Mouse (Mus musculus): ENCODE data around the gene Cmss1. TPM values are rescaled to one million over a fixed set of nuclear protein-coding genes. Genes with fewer than 3 reads are reported as not detected.

The Cmss1 gene
- polyA plus RNA-seq, 1 experiment: 14.1 TPM

DNA sequence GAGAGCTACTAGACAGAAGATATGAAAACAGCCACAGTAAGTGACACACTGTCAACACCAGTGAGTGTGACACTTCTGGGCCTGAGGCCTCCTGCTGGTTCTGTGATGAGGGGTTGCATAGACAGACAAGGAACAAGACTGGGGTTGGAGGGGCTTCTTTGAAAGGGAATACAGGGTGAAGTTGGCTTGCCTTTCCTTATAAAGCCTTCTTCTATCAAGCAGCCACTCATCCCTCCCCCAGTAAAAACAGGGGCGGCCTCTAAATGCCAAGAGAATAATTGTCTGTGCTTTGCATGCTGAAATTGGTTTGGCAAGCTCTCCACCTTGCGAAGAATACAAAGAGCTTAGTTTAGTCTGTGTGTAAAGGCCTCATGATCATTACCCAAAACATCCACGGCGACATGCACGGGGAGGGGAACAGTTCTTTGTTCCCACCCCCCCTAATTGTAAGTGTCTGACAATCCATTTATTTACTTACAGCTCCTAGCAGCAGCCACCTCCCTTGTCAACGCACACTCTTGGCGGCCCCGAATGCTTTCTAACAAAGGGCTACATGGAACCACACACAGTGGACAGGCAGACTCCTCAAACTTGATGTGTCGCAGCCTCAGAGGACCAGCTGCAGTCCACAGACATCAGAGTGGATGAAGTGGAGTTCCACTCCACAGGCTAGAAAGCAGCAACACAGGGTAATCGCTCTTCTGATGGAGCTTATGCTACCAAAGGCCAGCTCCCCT lies 110.1 kb downstream of the Cmss1 start:
- Histone ChIP-seq H3K9ac (ENCODE audit: low read depth, poor library complexity, severe bottlenecking) (no peak overlapping the region), H3K36me3 (ENCODE audit: control insufficient read depth, insufficient read depth, low read length, poor library complexity, severe bottlenecking) (no peaks in the 10 kb centered on the region), H3K9me3 (replicated peaks; ENCODE audit: control insufficient read depth, insufficient read depth, low read length, poor library complexity, severe bottlenecking) (no peaks in the 10 kb centered on the region), H3K4me1 (ENCODE audit: control insufficient read depth, insufficient read depth, low read length) (no peaks in the 10 kb centered on the region), H3K27me3 (ENCODE audit: control insufficient read depth, insufficient read depth, low read length, poor library complexity, severe bottlenecking) (no peaks in the 10 kb centered on the region), H3K27ac (ENCODE audit: insufficient read depth, low read length) (no peak overlapping the region), H3K4me3 (ENCODE audit: low read depth, low read length) (no peak overlapping the region)
- TF ChIP-seq CTCF (IDR thresholded peaks at IDR 0.05; ENCODE audit: low read depth, low read length) (no peak), EP300 (IDR thresholded peaks at IDR 0.05; ENCODE audit: insufficient read depth, low read depth, low read length) (no peak), POLR2A (IDR thresholded peaks at IDR 0.05; ENCODE audit: insufficient read depth, low read length) (no peak)

DNA sequence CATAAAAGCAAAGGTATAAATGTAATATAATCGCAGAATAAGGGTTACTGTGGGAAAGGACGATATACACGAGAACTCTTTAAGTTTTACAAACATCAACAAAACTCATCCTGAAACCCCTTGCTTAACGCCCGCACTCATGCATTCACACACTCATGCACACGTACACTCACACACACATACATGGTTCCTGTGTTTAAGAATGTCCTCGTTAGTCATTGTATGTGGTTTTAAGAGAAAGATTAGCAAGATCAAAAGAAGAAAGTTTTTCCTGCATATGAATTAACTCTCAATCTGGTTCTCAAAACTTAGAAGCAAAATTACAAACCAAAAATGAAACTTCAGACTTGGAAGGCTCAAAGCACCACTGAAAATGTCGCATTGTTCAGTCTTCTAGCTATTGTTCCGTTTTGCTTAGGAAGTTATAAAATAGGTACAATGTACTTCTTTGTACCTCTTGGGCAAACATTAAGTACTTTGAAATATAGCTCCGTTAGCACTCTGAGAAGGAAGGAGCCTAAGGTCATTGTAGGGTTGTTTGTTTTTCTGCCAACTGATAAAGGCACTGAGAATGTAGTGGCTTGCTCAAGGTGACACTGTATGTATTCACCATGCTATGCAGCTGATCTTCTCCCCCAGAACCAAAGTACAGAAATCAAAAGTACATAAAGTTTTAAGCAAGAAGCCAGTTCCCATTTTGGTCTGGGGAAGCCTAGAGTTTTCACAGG lies 111.0 kb downstream of the Cmss1 start:
- Histone ChIP-seq H3K27ac (ENCODE audit: insufficient read depth, low read length) (no peak overlapping the region), H3K27me3 (ENCODE audit: control insufficient read depth, insufficient read depth, low read length, poor library complexity, severe bottlenecking) (no peaks in the 10 kb centered on the region), H3K9ac (ENCODE audit: low read depth, poor library complexity, severe bottlenecking) (no peak overlapping the region), H3K36me3 (ENCODE audit: control insufficient read depth, insufficient read depth, low read length, poor library complexity, severe bottlenecking) (no peaks in the 10 kb centered on the region), H3K4me3 (ENCODE audit: low read depth, low read length) (no peak overlapping the region), H3K9me3 (replicated peaks; ENCODE audit: control insufficient read depth, insufficient read depth, low read length, poor library complexity, severe bottlenecking) (no peaks in the 10 kb centered on the region), H3K4me1 (ENCODE audit: control insufficient read depth, insufficient read depth, low read length) (no peaks in the 10 kb centered on the region)
- TF ChIP-seq EP300 (IDR thresholded peaks at IDR 0.05; ENCODE audit: insufficient read depth, low read depth, low read length) (no peak), CTCF (IDR thresholded peaks at IDR 0.05; ENCODE audit: low read depth, low read length) (no peak), POLR2A (IDR thresholded peaks at IDR 0.05; ENCODE audit: insufficient read depth, low read length) (no peak)

DNA sequence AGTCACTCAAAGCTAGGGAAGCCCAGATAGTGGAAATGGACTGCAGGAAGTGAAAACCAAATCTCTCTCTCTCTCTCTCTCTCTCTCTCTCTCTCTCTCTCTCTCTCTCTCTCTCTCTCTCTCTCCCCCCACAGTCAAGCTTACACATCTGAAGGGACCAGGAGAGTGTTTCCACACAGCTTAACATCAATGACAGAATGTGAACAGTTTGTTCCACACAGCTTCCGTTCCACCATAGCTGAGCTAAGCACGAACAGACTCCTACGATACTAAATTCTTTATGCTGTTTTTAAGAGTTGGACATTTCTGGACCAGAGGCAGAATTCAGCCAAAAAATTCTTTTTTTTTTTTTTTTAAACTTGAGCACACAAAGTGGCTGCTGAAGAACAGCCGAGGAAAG lies 114.8 kb downstream of the Cmss1 start:
- no peaks in the 10 kb centered on the region for H3K36me3 ChIP-seq (ENCODE audit: control insufficient read depth, insufficient read depth, low read length, poor library complexity, severe bottlenecking)
- no peak overlapping the region for H3K9ac ChIP-seq (ENCODE audit: low read depth, poor library complexity, severe bottlenecking)
- H3K4me1 ChIP-seq (ENCODE audit: control insufficient read depth, insufficient read depth, low read length): no peaks in the 10 kb centered on the region
- TF ChIP-seq CTCF (IDR thresholded peaks at IDR 0.05; ENCODE audit: low read depth, low read length) (no peak), POLR2A (IDR thresholded peaks at IDR 0.05; ENCODE audit: insufficient read depth, low read length) (no peak), EP300 (IDR thresholded peaks at IDR 0.05; ENCODE audit: insufficient read depth, low read depth, low read length) (no peak)
- no peak overlapping the region for H3K4me3 ChIP-seq (ENCODE audit: low read depth, low read length)
- H3K27ac ChIP-seq (ENCODE audit: insufficient read depth, low read length): no peak overlapping the region
- H3K27me3 ChIP-seq (ENCODE audit: control insufficient read depth, insufficient read depth, low read length, poor library complexity, severe bottlenecking): no peaks in the 10 kb centered on the region
- H3K9me3 ChIP-seq (replicated peaks; ENCODE audit: control insufficient read depth, insufficient read depth, low read length, poor library complexity, severe bottlenecking): no peaks in the 10 kb centered on the region

DNA sequence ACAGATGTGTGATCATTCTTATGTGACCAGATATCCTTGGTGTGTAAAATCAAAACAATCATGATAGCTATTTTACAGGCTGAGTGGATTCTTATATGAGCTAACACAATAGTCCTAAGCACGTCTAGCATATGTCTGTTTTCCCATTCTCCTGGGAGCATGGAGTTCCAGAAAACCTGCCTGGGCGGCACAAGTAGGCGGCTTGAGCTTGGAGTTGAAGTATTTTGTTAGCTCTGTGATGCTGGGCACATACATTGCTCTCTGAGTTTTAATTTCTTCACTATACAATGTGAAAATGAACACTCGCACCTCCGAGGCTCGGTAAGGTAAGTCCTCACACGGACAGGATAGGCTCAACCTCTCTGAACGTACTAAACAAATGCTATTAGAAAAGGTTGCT lies 116.0 kb downstream of the Cmss1 start:
- H3K4me3 ChIP-seq (ENCODE audit: low read depth, low read length): no peak overlapping the region
- H3K9me3 ChIP-seq (replicated peaks; ENCODE audit: control insufficient read depth, insufficient read depth, low read length, poor library complexity, severe bottlenecking): no peaks in the 10 kb centered on the region
- no peak overlapping the region for H3K27ac ChIP-seq (ENCODE audit: insufficient read depth, low read length)
- H3K9ac ChIP-seq (ENCODE audit: low read depth, poor library complexity, severe bottlenecking): no peak overlapping the region
- TF ChIP-seq POLR2A (IDR thresholded peaks at IDR 0.05; ENCODE audit: insufficient read depth, low read length) (no peak), CTCF (IDR thresholded peaks at IDR 0.05; ENCODE audit: low read depth, low read length) (no peak), EP300 (IDR thresholded peaks at IDR 0.05; ENCODE audit: insufficient read depth, low read depth, low read length) (no peak)
- H3K27me3 ChIP-seq (ENCODE audit: control insufficient read depth, insufficient read depth, low read length, poor library complexity, severe bottlenecking): no peaks in the 10 kb centered on the region
- no peaks in the 10 kb centered on the region for H3K36me3 ChIP-seq (ENCODE audit: control insufficient read depth, insufficient read depth, low read length, poor library complexity, severe bottlenecking)
- no peaks in the 10 kb centered on the region for H3K4me1 ChIP-seq (ENCODE audit: control insufficient read depth, insufficient read depth, low read length)

DNA sequence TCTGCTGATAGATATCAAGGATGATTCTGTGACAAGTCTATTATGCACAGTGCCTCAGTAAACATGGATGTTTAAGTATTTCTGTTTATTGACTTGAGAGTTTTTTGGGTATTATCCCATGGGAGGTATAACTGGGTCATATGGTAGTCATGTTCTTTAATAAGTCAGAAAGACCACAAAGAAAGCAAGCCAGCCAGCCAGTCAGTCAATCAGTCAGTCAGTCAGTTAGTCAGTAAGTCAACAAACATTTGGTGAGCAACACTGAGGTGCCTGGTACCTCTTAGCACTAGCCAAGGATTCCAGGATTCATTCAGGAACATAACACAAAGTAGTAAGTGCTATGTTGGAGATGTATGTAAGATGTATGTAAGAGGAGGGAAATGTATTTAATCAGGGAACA lies 118.0 kb downstream of the Cmss1 start:
- Histone ChIP-seq H3K4me3 (ENCODE audit: low read depth, low read length) (no peak overlapping the region), H3K27me3 (ENCODE audit: control insufficient read depth, insufficient read depth, low read length, poor library complexity, severe bottlenecking) (no peaks in the 10 kb centered on the region), H3K9me3 (replicated peaks; ENCODE audit: control insufficient read depth, insufficient read depth, low read length, poor library complexity, severe bottlenecking) (no peaks in the 10 kb centered on the region), H3K27ac (ENCODE audit: insufficient read depth, low read length) (no peak overlapping the region), H3K4me1 (ENCODE audit: control insufficient read depth, insufficient read depth, low read length) (no peaks in the 10 kb centered on the region), H3K9ac (ENCODE audit: low read depth, poor library complexity, severe bottlenecking) (no peak overlapping the region), H3K36me3 (ENCODE audit: control insufficient read depth, insufficient read depth, low read length, poor library complexity, severe bottlenecking) (no peaks in the 10 kb centered on the region)
- no peak for TF ChIP-seq POLR2A (IDR thresholded peaks at IDR 0.05; ENCODE audit: insufficient read depth, low read length)
- no peak for TF ChIP-seq EP300 (IDR thresholded peaks at IDR 0.05; ENCODE audit: insufficient read depth, low read depth, low read length)
- TF ChIP-seq CTCF (IDR thresholded peaks at IDR 0.05; ENCODE audit: low read depth, low read length): no peak

GRCm38 (mm10) chr16:57486266-57486665 lies 120.4 kb downstream of the Cmss1 start:
- Histone ChIP-seq H3K4me1 (ENCODE audit: control insufficient read depth, insufficient read depth, low read length) (no peaks in the 10 kb centered on the region), H3K27me3 (ENCODE audit: control insufficient read depth, insufficient read depth, low read length, poor library complexity, severe bottlenecking) (no peaks in the 10 kb centered on the region), H3K27ac (ENCODE audit: insufficient read depth, low read length) (no peak overlapping the region), H3K4me3 (ENCODE audit: low read depth, low read length) (no peak overlapping the region), H3K36me3 (ENCODE audit: control insufficient read depth, insufficient read depth, low read length, poor library complexity, severe bottlenecking) (no peaks in the 10 kb centered on the region), H3K9me3 (replicated peaks; ENCODE audit: control insufficient read depth, insufficient read depth, low read length, poor library complexity, severe bottlenecking) (no peaks in the 10 kb centered on the region), H3K9ac (ENCODE audit: low read depth, poor library complexity, severe bottlenecking) (no peak overlapping the region)
- TF ChIP-seq CTCF (IDR thresholded peaks at IDR 0.05; ENCODE audit: low read depth, low read length) (no peak), POLR2A (IDR thresholded peaks at IDR 0.05; ENCODE audit: insufficient read depth, low read length) (no peak), EP300 (IDR thresholded peaks at IDR 0.05; ENCODE audit: insufficient read depth, low read depth, low read length) (no peak)

Measured in ES-Bruce4 (cell line).